In the genomic region with DNA sequence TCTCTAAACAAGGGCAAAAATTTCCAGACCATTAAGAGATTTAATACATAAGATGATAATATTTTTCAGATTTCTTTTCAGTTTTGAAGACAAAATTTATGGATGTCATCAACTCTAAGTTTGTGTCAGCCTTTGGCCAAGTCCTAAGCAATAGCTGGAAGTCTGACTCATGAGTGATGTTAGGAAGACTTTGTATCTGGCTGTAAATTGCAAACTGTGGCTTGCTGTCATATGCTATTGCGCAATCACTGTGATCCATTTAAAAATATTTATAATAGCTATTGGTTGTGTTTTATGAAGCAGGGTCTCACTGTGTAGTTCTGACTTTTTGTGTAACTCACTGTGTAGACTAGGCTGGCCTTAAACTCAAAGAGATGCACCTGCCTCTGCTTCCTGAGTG, we compare ENCODE assay signal across 11 mouse cellular contexts.
"Had no signal": no experiment of that assay in that cellular context is flagged by ENCODE, and none has a peak within 500 bp of the region (broad histone marks: within the 10 kb centered on the region; RNA-seq: fewer than 3 reads in every experiment).

No protein-coding gene starts in this region.

- DNase-seq: liver, postnatal 0 days; lung, adult 2 months; lung, postnatal 14 days; lung, postnatal 36 days; retina, postnatal 1 day; right cerebral cortex, adult 18-20 months; right cerebral cortex, postnatal 25 days; spleen, adult 18-20 months; thymus, adult 18-20 months; thymus, postnatal 25 days; thymus, postnatal 4 days had no signal
